Mouse (Mus musculus) neural tube, embryonic 15.5 days (tissue): ENCODE measurements around the gene Mrc2. TPM values are rescaled to one million over a fixed set of nuclear protein-coding genes. Genes with fewer than 3 reads are reported as not detected.
A peak's percentile ranks its signal among the peaks of the same experiment; 100 is the strongest.

Source experiments
- ATAC-seq: fragments of 200-750 bp; cut with Nextera tagmentation; 2 replicates; pipeline ENCODE4 v1.8.0; 2017; ENCODE audit warnings: mild to moderate bottlenecking, moderate TSS enrichment, moderate library complexity; ENCODE audit not compliant: low FRiP score
- H3K27ac ChIP-seq: fragments of 300-500 bp; sonication (generic); replicated peaks from 2 replicates; pipeline ENCODE4 v1.5.1; 2015; ENCODE audit warnings: mild to moderate bottlenecking, inconsistent platforms
- H3K27me3 ChIP-seq: fragments of 300-500 bp; sonication (generic); replicated peaks from 2 replicates; pipeline ENCODE4 v1.6.1; 2015; ENCODE audit warnings: inconsistent platforms
- H3K36me3 ChIP-seq: fragments of 300-500 bp; sonication (generic); 2 replicates; pipeline ENCODE4 v1.6.1; 2015; ENCODE audit warnings: inconsistent platforms
- H3K4me1 ChIP-seq: fragments of 300-500 bp; sonication (generic); 2 replicates; pipeline ENCODE4 v1.6.1; 2015; ENCODE audit warnings: inconsistent platforms
- H3K4me2 ChIP-seq: fragments of 300-500 bp; sonication (generic); 2 replicates; pipeline ENCODE4 v1.6.1; 2015; ENCODE audit warnings: inconsistent platforms, mild to moderate bottlenecking, moderate library complexity
- H3K4me3 ChIP-seq: fragments of 300-500 bp; sonication (generic); replicated peaks from 2 replicates; pipeline ENCODE4 v1.5.1; 2015; ENCODE audit warnings: mild to moderate bottlenecking, inconsistent platforms
- H3K9ac ChIP-seq: fragments of 300-500 bp; sonication (generic); replicated peaks from 2 replicates; pipeline ENCODE4 v1.6.1; 2015; ENCODE audit warnings: mild to moderate bottlenecking, inconsistent platforms
- H3K9me3 ChIP-seq: fragments of 300-500 bp; sonication (generic); replicated peaks from 2 replicates; pipeline ENCODE4 v1.6.1; 2016; ENCODE audit warnings: inconsistent platforms
- WGBS: fragments of 180-500 bp; shearing (Covaris S2); methylation state at CpG from one replicate; pipeline ENCODE4 v1.1.7; 2015; ENCODE audit warnings: mixed read lengths; 5-methylcytosine and 5-hydroxymethylcytosine counted together
- polyA plus RNA-seq: library from polyadenylated mRNA; unstranded; fragments of >200 nt; fragmentation: Nextera tagmentation; extraction: Ambion mirVana; gene quantifications from 2 replicates; pipeline ENCODE4 v1.2.1, GENCODE M21; 2015

Mrc2 gene
- polyA plus RNA-seq, 1 experiment from 2014 or later = 5.1 TPM

GRCm38 (mm10) chr11:105281763-105282459, 10.5 kb upstream of the Mrc2 start:
- Histone ChIP-seq H3K9ac (no peak overlapping the region), H3K4me3 (no peak overlapping the region), H3K27me3 (no peaks in the 10 kb centered on the region), H3K4me1 (no peaks in the 10 kb centered on the region; the same call in 1 of the 2 replicates), H3K4me2 (no peak overlapping the region), H3K27ac (no peak overlapping the region), H3K36me3 (peaks cover 52% of the 10 kb centered on the region), H3K9me3 (no peaks in the 10 kb centered on the region)
- 86% methylated on average over 12 of the region's 12 CpGs for WGBS
- ATAC-seq = no peak

- no peaks in the 10 kb centered on the region; the same call in 1 of the 2 replicates for H3K4me1 ChIP-seq
- no peak overlapping the region for H3K4me2 ChIP-seq
- H3K9me3 ChIP-seq = no peaks in the 10 kb centered on the region
- H3K4me3 ChIP-seq = no peak overlapping the region
- ATAC-seq = no peak
- H3K27ac ChIP-seq = no peak overlapping the region
- no peaks in the 10 kb centered on the region for H3K27me3 ChIP-seq
- 88% methylated on average over 2 of the region's 2 CpGs for WGBS
- H3K36me3 ChIP-seq = peaks cover 53% of the 10 kb centered on the region
- H3K9ac ChIP-seq = no peak overlapping the region
Observed at GRCm38 (mm10) chr11:105282460-105282859, 10.0 kb upstream of the Mrc2 start.

GRCm38 (mm10) chr11:105283016-105283415, 9.4 kb upstream of the Mrc2 start:
- Histone ChIP-seq H3K27me3 (no peaks in the 10 kb centered on the region), H3K9ac (no peak overlapping the region), H3K4me1 (no peaks in the 10 kb centered on the region; the same call in 1 of the 2 replicates), H3K4me3 (no peak overlapping the region), H3K9me3 (no peaks in the 10 kb centered on the region), H3K27ac (no peak overlapping the region), H3K36me3 (peaks cover 55% of the 10 kb centered on the region), H3K4me2 (no peak overlapping the region)
- no peak for ATAC-seq
- WGBS = 95% methylated on average over 9 of the region's 9 CpGs

GRCm38 (mm10) chr11:105285720-105286119, 6.7 kb upstream of the Mrc2 start:
- H3K4me2 ChIP-seq = no peak overlapping the region
- no peaks in the 10 kb centered on the region; the same call in 1 of the 2 replicates for H3K4me1 ChIP-seq
- H3K27me3 ChIP-seq = peaks cover 7% of the 10 kb centered on the region
- no peak for ATAC-seq
- H3K4me3 ChIP-seq = no peak overlapping the region
- no peak overlapping the region for H3K27ac ChIP-seq
- no peaks in the 10 kb centered on the region for H3K9me3 ChIP-seq
- 50% methylated on average over 3 of the region's 3 CpGs for WGBS
- peaks cover 50% of the 10 kb centered on the region for H3K36me3 ChIP-seq
- H3K9ac ChIP-seq = no peak overlapping the region

- Histone ChIP-seq H3K9me3 (no peaks in the 10 kb centered on the region), H3K9ac (no peak overlapping the region), H3K36me3 (peaks cover 24% of the 10 kb centered on the region; the same call in 1 of the 2 replicates), H3K4me2 (no peak overlapping the region), H3K27me3 (peaks cover 18% of the 10 kb centered on the region), H3K4me3 (no peak overlapping the region), H3K4me1 (peaks cover 31% of the 10 kb centered on the region), H3K27ac (no peak overlapping the region)
- no peak for ATAC-seq
- WGBS = 78% methylated on average over 3 of the region's 3 CpGs
Observed at GRCm38 (mm10) chr11:105289403-105289802, 3.0 kb upstream of the Mrc2 start.

- Histone ChIP-seq H3K9me3 (no peaks in the 10 kb centered on the region), H3K4me2 (peak overlapping the region; percentile 91), H3K27me3 (peaks cover 18% of the 10 kb centered on the region), H3K4me3 (peak overlapping the region; percentile 47), H3K9ac (peak overlapping the region; percentile 42; the same call in 1 of the 2 replicates), H3K36me3 (peaks cover 9% of the 10 kb centered on the region; the same call in 1 of the 2 replicates), H3K27ac (peak overlapping the region; percentile 58), H3K4me1 (peaks cover 34% of the 10 kb centered on the region)
- ATAC-seq = peak; percentile 19; the same call in 1 of the 2 replicates
- 7% methylated on average over 10 of the region's 10 CpGs for WGBS
Observed at GRCm38 (mm10) chr11:105291681-105292123, 741 bp upstream of the Mrc2 start.

GRCm38 (mm10) chr11:105293101-105293581, 698 bp downstream of the Mrc2 start:
- WGBS = under 1% methylated on average over 25 of the region's 26 CpGs
- Histone ChIP-seq H3K9me3 (no peaks in the 10 kb centered on the region), H3K36me3 (0 out of 2 replicates have a peak, but pooled peaks cover 5% of the 10 kb centered on the region), H3K27me3 (peaks cover 18% of the 10 kb centered on the region), H3K4me1 (peaks cover 34% of the 10 kb centered on the region), H3K4me3 (peak overlapping the region; percentile 47), H3K27ac (peak overlapping the region; percentile 58; the same call in 1 of the 2 replicates), H3K9ac (peak overlapping the region; percentile 32), H3K4me2 (peak overlapping the region; percentile 91)
- no peak; the same call in 1 of the 2 replicates for ATAC-seq

GRCm38 (mm10) chr11:105293901-105294494, 1.6 kb downstream of the Mrc2 start:
- 8% methylated on average over 9 of the region's 9 CpGs for WGBS
- no peak for ATAC-seq
- peaks cover 34% of the 10 kb centered on the region for H3K4me1 ChIP-seq
- 0 out of 2 replicates have a peak, but pooled peaks cover 7% of the 10 kb centered on the region for H3K36me3 ChIP-seq
- H3K4me2 ChIP-seq = peak overlapping the region; percentile 91
- peak overlapping the region; percentile 47 for H3K4me3 ChIP-seq
- H3K27ac ChIP-seq = peak overlapping the region; percentile 41; the same call in 1 of the 2 replicates
- no peak overlapping the region for H3K9ac ChIP-seq
- H3K27me3 ChIP-seq = peaks cover 18% of the 10 kb centered on the region
- no peaks in the 10 kb centered on the region for H3K9me3 ChIP-seq

- Histone ChIP-seq H3K4me1 (peaks cover 31% of the 10 kb centered on the region), H3K27me3 (peaks cover 8% of the 10 kb centered on the region), H3K4me2 (no peak overlapping the region), H3K27ac (no peak overlapping the region), H3K9ac (no peak overlapping the region), H3K36me3 (0 out of 2 replicates have a peak, but pooled peaks cover 7% of the 10 kb centered on the region), H3K4me3 (no peak overlapping the region), H3K9me3 (no peaks in the 10 kb centered on the region)
- ATAC-seq = no peak
- 93% methylated on average over 10 of the region's 10 CpGs for whole genome bisulfite sequencing
Observed at GRCm38 (mm10) chr11:105296084-105296483, 3.6 kb downstream of the Mrc2 start.

GRCm38 (mm10) chr11:105310197-105310596, 17.8 kb downstream of the Mrc2 start:
- 93% methylated on average over 7 of the region's 7 CpGs for WGBS
- Histone ChIP-seq H3K27me3 (no peaks in the 10 kb centered on the region), H3K9ac (no peak overlapping the region), H3K9me3 (no peaks in the 10 kb centered on the region), H3K4me3 (no peak overlapping the region), H3K36me3 (no peaks in the 10 kb centered on the region), H3K27ac (no peak overlapping the region), H3K4me1 (peaks cover 31% of the 10 kb centered on the region), H3K4me2 (no peak overlapping the region)
- ATAC-seq = no peak

- no peak overlapping the region for H3K27ac ChIP-seq
Observed at GRCm38 (mm10) chr11:105311291-105311975, 19.0 kb downstream of the Mrc2 start.

More at GRCm38 (mm10) chr11:105311291-105311975, 19.0 kb downstream of the Mrc2 start:
- no peak for ATAC-seq
- Histone ChIP-seq H3K4me3 (no peak overlapping the region), H3K4me1 (peaks cover 31% of the 10 kb centered on the region), H3K9me3 (no peaks in the 10 kb centered on the region), H3K4me2 (no peak overlapping the region), H3K27me3 (no peaks in the 10 kb centered on the region), H3K36me3 (no peaks in the 10 kb centered on the region), H3K9ac (no peak overlapping the region)
- WGBS = 68% methylated on average over 24 of the region's 24 CpGs
